Mouse (Mus musculus) stomach, embryonic 15.5 days (tissue): ENCODE measurements around the gene Nudt21. TPM values are rescaled to one million over a fixed set of nuclear protein-coding genes. Genes with fewer than 3 reads are reported as not detected.
A peak's percentile ranks its signal among the peaks of the same experiment; 100 is the strongest.
"Not testable (repeated sequence)": the region's sequence is repeated elsewhere in the genome, so short reads cannot be mapped to it uniquely, and the experiment has no call there.

Source experiments
- ATAC-seq: fragments of 200-750 bp; cut with Nextera tagmentation; 2 replicates; pipeline ENCODE4 v1.8.0; 2017; ENCODE audit warnings: low read depth, moderate number of reproducible peaks, moderate TSS enrichment; ENCODE audit not compliant: insufficient read depth, low FRiP score
- H3K27ac ChIP-seq: fragments of 300-500 bp; sonication (generic); 2 replicates; pipeline ENCODE4 v1.5.1; 2015; ENCODE audit warnings: mild to moderate bottlenecking, inconsistent platforms
- H3K27me3 ChIP-seq: fragments of 300-500 bp; sonication (generic); replicated peaks from 2 replicates; pipeline ENCODE4 v1.6.1; 2015; ENCODE audit warnings: inconsistent platforms
- H3K36me3 ChIP-seq: fragments of 300-500 bp; sonication (generic); 2 replicates; pipeline ENCODE4 v1.6.1; 2015; ENCODE audit warnings: inconsistent platforms
- H3K4me1 ChIP-seq: fragments of 300-500 bp; sonication (generic); 2 replicates; pipeline ENCODE4 v1.6.1; 2015; ENCODE audit warnings: inconsistent platforms
- H3K4me2 ChIP-seq: fragments of 300-500 bp; sonication (generic); 2 replicates; pipeline ENCODE4 v1.6.1; 2015; ENCODE audit warnings: mild to moderate bottlenecking, inconsistent platforms
- H3K4me3 ChIP-seq: fragments of 300-500 bp; sonication (generic); replicated peaks from 2 replicates; pipeline ENCODE4 v1.5.1; 2015; ENCODE audit warnings: inconsistent platforms
- H3K9ac ChIP-seq: fragments of 300-500 bp; sonication (generic); 2 replicates; pipeline ENCODE4 v1.6.1; 2015; ENCODE audit warnings: inconsistent platforms
- H3K9me3 ChIP-seq: fragments of 300-500 bp; sonication (generic); 2 replicates; pipeline ENCODE4 v1.6.1; 2016; ENCODE audit warnings: inconsistent platforms
- WGBS: fragments of 180-500 bp; shearing (Covaris S2); methylation state at CpG from one replicate; pipeline ENCODE4 v1.1.7; 2015; 5-methylcytosine and 5-hydroxymethylcytosine counted together
- polyA plus RNA-seq: library from polyadenylated mRNA; unstranded; fragments of >200 nt; fragmentation: Nextera tagmentation; extraction: Ambion mirVana; gene quantifications from 2 replicates; pipeline ENCODE4 v1.2.1, GENCODE M21; 2015

Gene Nudt21
- 103 and 106 TPM in 2 replicates for polyA plus RNA-seq

GRCm38 (mm10) chr8:94036944-94037524, at the start of gene Nudt21, which contains the start of gene Ogfod1:
Gene Nudt21 (minus strand): TSS chr8:94037031.
Gene Ogfod1 (plus strand): TSS chr8:94037198.
- under 1% methylated on average over 41 of the region's 41 CpGs for WGBS
- peaks cover 10% of the 10 kb centered on the region for H3K4me1 ChIP-seq
- peak within 1 kb of the TSS; percentile 70 for H3K9ac ChIP-seq
- ATAC-seq, result peak; percentile 99
- peak within 1 kb of the TSS; percentile 66 for H3K4me2 ChIP-seq
- H3K36me3 ChIP-seq, result no peaks in the 10 kb centered on the region
- H3K9me3 ChIP-seq, result no peaks in the 10 kb centered on the region
- H3K27me3 ChIP-seq, result no peaks in the 10 kb centered on the region
- peak within 1 kb of the TSS; percentile 67 for H3K4me3 ChIP-seq
- peak within 1 kb of the TSS; percentile 83 for H3K27ac ChIP-seq

GRCm38 (mm10) chr8:94076461-94077192, 39.8 kb upstream of the Nudt21 start:
- H3K27ac ChIP-seq, result no peak overlapping the region
- WGBS, result 87% methylated on average over 12 of the region's 12 CpGs
- no peak for ATAC-seq
- no peaks in the 10 kb centered on the region for H3K4me1 ChIP-seq
- no peaks in the 10 kb centered on the region for H3K36me3 ChIP-seq
- no peak overlapping the region for H3K4me3 ChIP-seq
- no peak overlapping the region for H3K9ac ChIP-seq
- H3K27me3 ChIP-seq, result no peaks in the 10 kb centered on the region
- H3K9me3 ChIP-seq, result no peaks in the 10 kb centered on the region
- no peak overlapping the region for H3K4me2 ChIP-seq

GRCm38 (mm10) chr8:94068793-94069192, 32.0 kb upstream of the Nudt21 start:
- 93% methylated on average over 7 of the region's 7 CpGs for WGBS

GRCm38 (mm10) chr8:94066121-94066863, 29.5 kb upstream of the Nudt21 start:
- H3K27ac ChIP-seq, result no peak overlapping the region
- ATAC-seq, result peak; percentile 63; the same call in 1 of the 2 replicates
- no peaks in the 10 kb centered on the region for H3K27me3 ChIP-seq
- H3K4me1 ChIP-seq, result no peaks in the 10 kb centered on the region
- peaks cover 23% of the 10 kb centered on the region; the same call in 1 of the 2 replicates for H3K36me3 ChIP-seq
- no peak overlapping the region for H3K4me2 ChIP-seq
- 59% methylated on average over 11 of the region's 11 CpGs for WGBS
- no peaks in the 10 kb centered on the region for H3K9me3 ChIP-seq
- H3K9ac ChIP-seq, result no peak overlapping the region
- H3K4me3 ChIP-seq, result no peak overlapping the region

More at GRCm38 (mm10) chr8:94068793-94069192, 32.0 kb upstream of the Nudt21 start:
- Histone ChIP-seq H3K36me3 (peaks cover 10% of the 10 kb centered on the region; the same call in 1 of the 2 replicates), H3K9ac (no peak overlapping the region), H3K4me1 (no peaks in the 10 kb centered on the region), H3K4me3 (no peak overlapping the region), H3K27me3 (no peaks in the 10 kb centered on the region), H3K27ac (no peak overlapping the region), H3K9me3 (no peaks in the 10 kb centered on the region), H3K4me2 (no peak overlapping the region)
- no peak for ATAC-seq

- no peak overlapping the region for H3K4me2 ChIP-seq
- H3K9ac ChIP-seq, result no peak overlapping the region
- H3K9me3 ChIP-seq, result no peaks in the 10 kb centered on the region
- no peak overlapping the region for H3K27ac ChIP-seq
- no peaks in the 10 kb centered on the region for H3K27me3 ChIP-seq
- WGBS, result 61% methylated on average over 6 of the region's 6 CpGs
- H3K36me3 ChIP-seq, result peaks cover 20% of the 10 kb centered on the region
- ATAC-seq, result no peak
- no peaks in the 10 kb centered on the region for H3K4me1 ChIP-seq
- no peak overlapping the region for H3K4me3 ChIP-seq
Observed at GRCm38 (mm10) chr8:94057157-94057854, 20.5 kb upstream of the Nudt21 start.

- no peaks in the 10 kb centered on the region for H3K9me3 ChIP-seq
- H3K27ac ChIP-seq, result no peak overlapping the region
- H3K9ac ChIP-seq, result no peak overlapping the region
- no peak for ATAC-seq
- no peaks in the 10 kb centered on the region for H3K27me3 ChIP-seq
- no peaks in the 10 kb centered on the region for H3K4me1 ChIP-seq
- peaks cover 9% of the 10 kb centered on the region for H3K36me3 ChIP-seq
- H3K4me3 ChIP-seq, result no peak overlapping the region
- no peak overlapping the region for H3K4me2 ChIP-seq
- 84% methylated on average over 12 of the region's 12 CpGs for WGBS
Observed at GRCm38 (mm10) chr8:94052696-94053095, 15.9 kb upstream of the Nudt21 start.

GRCm38 (mm10) chr8:94047845-94048244, 11.0 kb upstream of the Nudt21 start:
- H3K27me3 ChIP-seq, result no peaks in the 10 kb centered on the region
- H3K9ac ChIP-seq, result no peak overlapping the region
- H3K4me1 ChIP-seq, result no peaks in the 10 kb centered on the region
- no peaks in the 10 kb centered on the region; the same call in 1 of the 2 replicates for H3K36me3 ChIP-seq
- H3K9me3 ChIP-seq, result no peaks in the 10 kb centered on the region
- H3K27ac ChIP-seq, result no peak overlapping the region
- no peak for ATAC-seq
- H3K4me2 ChIP-seq, result no peak overlapping the region
- WGBS, result 83% methylated on average over 2 of the region's 2 CpGs
- H3K4me3 ChIP-seq, result no peak overlapping the region

- Histone ChIP-seq H3K9me3 (no peaks in the 10 kb centered on the region), H3K36me3 (no peaks in the 10 kb centered on the region), H3K27me3 (no peaks in the 10 kb centered on the region), H3K4me3 (peak overlapping the region; percentile 67), H3K9ac (peak overlapping the region; percentile 40; the same call in 1 of the 2 replicates), H3K4me2 (peak overlapping the region; percentile 58), H3K27ac (peak overlapping the region; percentile 36; the same call in 1 of the 2 replicates), H3K4me1 (peaks cover 10% of the 10 kb centered on the region)
- WGBS, result 5% methylated on average over 15 of the region's 15 CpGs
- no peak for ATAC-seq
Observed at GRCm38 (mm10) chr8:94037806-94038205, 975 bp upstream of the Nudt21 start.

- 0% methylated on average over 26 of the region's 32 CpGs for WGBS
- not testable (repeated sequence) for H3K36me3 ChIP-seq, H3K9me3 ChIP-seq, H3K27me3 ChIP-seq
- peak; percentile 86 for ATAC-seq
- H3K4me2 ChIP-seq, result peak overlapping the region; percentile 66
- peak overlapping the region; percentile 67 for H3K4me3 ChIP-seq
- peaks cover 10% of the 10 kb centered on the region for H3K4me1 ChIP-seq
- H3K27ac ChIP-seq, result peak overlapping the region; percentile 83
- H3K9ac ChIP-seq, result peak overlapping the region; percentile 70
Observed at GRCm38 (mm10) chr8:94036541-94036940, 290 bp downstream of the Nudt21 start.

- Histone ChIP-seq H3K4me3 (peak overlapping the region; percentile 4), H3K4me2 (peak overlapping the region; percentile 66), H3K36me3 (peaks cover 5% of the 10 kb centered on the region; the same call in 1 of the 2 replicates), H3K27me3 (no peaks in the 10 kb centered on the region), H3K27ac (no peak overlapping the region), H3K9ac (no peak overlapping the region), H3K9me3 (no peaks in the 10 kb centered on the region), H3K4me1 (peaks cover 10% of the 10 kb centered on the region)
- 58% methylated on average over 5 of the region's 5 CpGs for WGBS
- ATAC-seq, result no peak
Observed at GRCm38 (mm10) chr8:94035200-94035599, 1.6 kb downstream of the Nudt21 start.

- Histone ChIP-seq H3K4me3 (no peak overlapping the region), H3K36me3 (peaks cover 19% of the 10 kb centered on the region), H3K4me1 (peaks cover 10% of the 10 kb centered on the region), H3K9ac (no peak overlapping the region), H3K27me3 (no peaks in the 10 kb centered on the region), H3K27ac (no peak overlapping the region), H3K9me3 (no peaks in the 10 kb centered on the region), H3K4me2 (no peak overlapping the region)
- ATAC-seq, result no peak
- 74% methylated on average over 3 of the region's 3 CpGs for WGBS
Observed at GRCm38 (mm10) chr8:94033601-94034000, 3.2 kb downstream of the Nudt21 start.
